Mouse (Mus musculus) left cerebral cortex, adult 2 months (tissue): Measurements from ENCODE around the gene Rimbp3. TPM values are rescaled to one million over a fixed set of nuclear protein-coding genes. Genes with fewer than 3 reads are reported as not detected.

Experiments
- DNase-seq, 2 experiments: peaks; one replicate each; pipeline ENCODE4 v3.0.0; 2021 to 2022; ENCODE audit warnings: low spot score in 2 of 2, mixed read lengths in 1 of 2; ENCODE audit errors: extremely low spot score in 1 of 2
- H3K27ac ChIP-seq: fragments of 200-600 bp; 2 replicates; pipeline ENCODE4 v1.8.1; 2022
- H3K4me3 ChIP-seq: fragments of 200-600 bp; 2 replicates; pipeline ENCODE4 v1.8.1; 2022
- CTCF ChIP-seq: fragments of 200-600 bp; IDR thresholded peaks from 2 replicates; pipeline ENCODE4 v1.8.1; 2022; ENCODE audit warnings: antibody characterized with exemption, mild to moderate bottlenecking, moderate library complexity
- intact Hi-C: fragments of 180-260 bp; cut with DNase I; formaldehyde crosslinking; loops from one replicate; pipeline ENCODE4 v1.15.1; 2025
- total RNA-seq, 2 experiments: library from RNA; stranded (reverse); gene quantifications; 2 replicates each; pipeline ENCODE4 v1.2.3; 2021

Rimbp3 gene
- total RNA-seq, 2 experiments from 2014 or later: 1.8 to 2.0 TPM

- Histone ChIP-seq H3K4me3 (peak overlapping the region; percentile 94), H3K27ac (peak overlapping the region; percentile 91)
- intact Hi-C loops: loop anchor here (2.0 kb wide), 1 partner anchor 54 kb away; the partner anchor contains the start of gene Ccdc116
- DNase-seq: no peak
- no peak for TF ChIP-seq CTCF
Observed at GRCm38 (mm10) chr16:17200121-17200952, 8.1 kb upstream of the Rimbp3 start.

GRCm38 (mm10) chr16:17200953-17201707, 7.3 kb upstream of the Rimbp3 start:
- intact Hi-C loops: loop anchor here (2.0 kb wide), 1 partner anchor 54 kb away; the partner anchor contains the start of gene Ccdc116

GRCm38 (mm10) chr16:17201977-17202376, 6.4 kb upstream of the Rimbp3 start:
- Histone ChIP-seq H3K4me3 (no peak overlapping the region), H3K27ac (no peak overlapping the region; the same call in 1 of the 2 replicates)
- DNase-seq: no peak
- intact Hi-C loops: loop anchor here (2.0 kb wide), 1 partner anchor 55 kb away; the partner anchor contains the start of gene Ccdc116
- peak; percentile 23 for TF ChIP-seq CTCF

More at GRCm38 (mm10) chr16:17200953-17201707, 7.3 kb upstream of the Rimbp3 start:
- H3K4me3 ChIP-seq: peak overlapping the region; percentile 94
- TF ChIP-seq CTCF: no peak
- peak; percentile 85 for DNase-seq
- peak overlapping the region; percentile 91 for H3K27ac ChIP-seq

- intact Hi-C loops: no loop called here
- H3K27ac ChIP-seq: peak within 1 kb of the TSS; percentile 91
- no peak for TF ChIP-seq CTCF
- DNase-seq: no peak
- peak within 1 kb of the TSS; percentile 94 for H3K4me3 ChIP-seq
Observed at GRCm38 (mm10) chr16:17202549-17202948, 5.9 kb upstream of the Rimbp3 start, which contains the start of gene Ube2l3. Ube2l3 (minus strand) TSS chr16:17202649.

GRCm38 (mm10) chr16:17204990-17205389, 3.4 kb upstream of the Rimbp3 start:
- Histone ChIP-seq H3K4me3 (no peak overlapping the region), H3K27ac (no peak overlapping the region)
- intact Hi-C loops: loop anchor here (5.0 kb wide), 1 partner anchor 73 kb away; the partner anchor contains the start of gene Sdf2l1
- DNase-seq: no peak
- peak; percentile 51 for TF ChIP-seq CTCF

GRCm38 (mm10) chr16:17209404-17209960, 1.1 kb downstream of the Rimbp3 start:
- no peak for TF ChIP-seq CTCF
- H3K4me3 ChIP-seq: peak overlapping the region; percentile 57
- intact Hi-C loops: loop anchor here (1.0 to 5.0 kb wide), 3 partner anchors 24 to 77 kb away; partner anchors contain the start of genes Hic2 and Sdf2l1
- H3K27ac ChIP-seq: no peak overlapping the region
- DNase-seq: peak in 1 of 2 experiments; percentile 23

- intact Hi-C loops: loop anchor here (1.0 to 5.0 kb wide), 4 partner anchors 23 to 78 kb away; partner anchors contain the start of genes Hic2, Sdf2l1 and Tmem191c
- peak overlapping the region; percentile 57 for H3K4me3 ChIP-seq
- DNase-seq: peak; percentile 85 to 87
- peak; percentile 73 for TF ChIP-seq CTCF
- H3K27ac ChIP-seq: no peak overlapping the region
Observed at GRCm38 (mm10) chr16:17209981-17210838, 1.8 kb downstream of the Rimbp3 start.

GRCm38 (mm10) chr16:17216934-17217633, 8.7 kb downstream of the Rimbp3 start:
- no peak for TF ChIP-seq CTCF
- Histone ChIP-seq H3K4me3 (no peak overlapping the region), H3K27ac (no peak overlapping the region)
- DNase-seq: no peak
- intact Hi-C loops: no loop called here

GRCm38 (mm10) chr16:17220127-17220733, 11.8 kb downstream of the Rimbp3 start:
- H3K4me3 ChIP-seq: no peak overlapping the region
- TF ChIP-seq CTCF: no peak
- intact Hi-C loops: no loop called here
- H3K27ac ChIP-seq: no peak overlapping the region
- no peak for DNase-seq

- Histone ChIP-seq H3K27ac (no peak overlapping the region), H3K4me3 (no peak overlapping the region)
- intact Hi-C loops: no loop called here
- TF ChIP-seq CTCF: no peak
- peak; percentile 95 to 100 for DNase-seq
Observed at GRCm38 (mm10) chr16:17222197-17222596, 13.8 kb downstream of the Rimbp3 start.
